Mouse (Mus musculus): ENCODE measurements around the gene AI837181.
A peak's percentile ranks its signal among the peaks of the same experiment; 100 is the strongest.
"Not testable (repeated sequence)": the region's sequence is repeated elsewhere in the genome, so short reads cannot be mapped to it uniquely, and the experiment has no call there.

The AI837181 gene

GRCm38 (mm10) chr19:5424782-5425741, at the start of gene AI837181, which contains the start of gene Drap1:
Gene AI837181, plus strand, starts transcription at chr19:5425144.
Gene Drap1, minus strand, starts transcription at chr19:5424979.
- peak; percentile 97 for DNase-seq (ENCODE audit: low spot score)

- DNase-seq (ENCODE audit: low spot score) = no peak
These were observed 47.5 kb upstream of the AI837181 start for GRCm38 (mm10) chr19:5377446-5377845.

- no peak for DNase-seq (ENCODE audit: low spot score)
These were observed 41.6 kb upstream of the AI837181 start for GRCm38 (mm10) chr19:5383326-5383725.

- DNase-seq (ENCODE audit: low spot score) = no peak
These were observed 40.2 kb upstream of the AI837181 start for GRCm38 (mm10) chr19:5384715-5385114.

- peak; percentile 41 for DNase-seq (ENCODE audit: low spot score)
These were observed 36.9 kb upstream of the AI837181 start for GRCm38 (mm10) chr19:5388011-5388441.

- DNase-seq (ENCODE audit: low spot score) = peak; percentile 93
These were observed 36.2 kb upstream of the AI837181 start, which contains the start of gene Sart1 for GRCm38 (mm10) chr19:5388588-5389242. Gene Sart1, minus strand, starts transcription at chr19:5388703.

GRCm38 (mm10) chr19:5389647-5390046, 35.3 kb upstream of the AI837181 start:
- peak; percentile 71 for DNase-seq (ENCODE audit: low spot score)

- DNase-seq (ENCODE audit: low spot score) = no peak
These were observed 34.5 kb upstream of the AI837181 start for GRCm38 (mm10) chr19:5390416-5390815.

- no peak for DNase-seq (ENCODE audit: low spot score)
These were observed 32.1 kb upstream of the AI837181 start for GRCm38 (mm10) chr19:5392892-5393291.

- DNase-seq (ENCODE audit: low spot score) = no peak
These were observed 30.8 kb upstream of the AI837181 start for GRCm38 (mm10) chr19:5394168-5394567.

- DNase-seq (ENCODE audit: low spot score) = no peak
These were observed 29.6 kb upstream of the AI837181 start for GRCm38 (mm10) chr19:5395371-5395770.

GRCm38 (mm10) chr19:5401073-5401472, 23.9 kb upstream of the AI837181 start:
- DNase-seq (ENCODE audit: low spot score) = not testable (repeated sequence)

- no peak for DNase-seq (ENCODE audit: low spot score)
These were observed 22.7 kb upstream of the AI837181 start, which contains the start of gene Tsga10ip for GRCm38 (mm10) chr19:5402293-5402692. Gene Tsga10ip, minus strand, starts transcription at chr19:5402526.

GRCm38 (mm10) chr19:5405924-5406323, 19.0 kb upstream of the AI837181 start:
- no peak for DNase-seq (ENCODE audit: low spot score)

- DNase-seq (ENCODE audit: low spot score) = peak; percentile 62
These were observed 18.3 kb upstream of the AI837181 start for GRCm38 (mm10) chr19:5406531-5407126.

GRCm38 (mm10) chr19:5407133-5407532, 17.8 kb upstream of the AI837181 start:
- peak; percentile 42 for DNase-seq (ENCODE audit: low spot score)

GRCm38 (mm10) chr19:5408057-5409001, 16.6 kb upstream of the AI837181 start:
- no peak for DNase-seq (ENCODE audit: low spot score)

- DNase-seq (ENCODE audit: low spot score) = no peak
These were observed 15.9 kb upstream of the AI837181 start for GRCm38 (mm10) chr19:5409068-5409467.

- no peak for DNase-seq (ENCODE audit: low spot score)
These were observed 14.3 kb upstream of the AI837181 start for GRCm38 (mm10) chr19:5410641-5411040.

GRCm38 (mm10) chr19:5411961-5412360, 13.0 kb upstream of the AI837181 start:
- DNase-seq (ENCODE audit: low spot score) = no peak

GRCm38 (mm10) chr19:5413840-5414239, 11.1 kb upstream of the AI837181 start:
- DNase-seq (ENCODE audit: low spot score) = no peak

Measured in yolk sac, embryonic 10.5 days (tissue).